Mouse (Mus musculus) lung, postnatal 0 days (tissue): ENCODE measurements at regions not wholly inside any gene's neighbourhood (a gene's known extent, or its start where the extent isn't known, plus 50 kb on each side); places are given as distances from the start of the nearest gene placed in this dataset.

ENCODE experiments used
- CTCF ChIP-seq: IDR thresholded peaks from 2 replicates; pipeline ENCODE4 v1.5.1; 2016; ENCODE audit warnings: antibody characterized with exemption, mild to moderate bottlenecking
- EP300 ChIP-seq: IDR thresholded peaks from 2 replicates; pipeline ENCODE4 v1.6.1; 2016; ENCODE audit warnings: antibody characterized with exemption, mild to moderate bottlenecking, control low read depth

- TF ChIP-seq CTCF (peak; percentile 59), EP300 (no peak)
These were observed 369.1 kb downstream of the Vrk1 start for GRCm38 (mm10) chr12:106379151-106379594.
